Mouse (Mus musculus) right cerebral cortex, postnatal 25 days (tissue): ENCODE measurements around the gene Sema4c.

ENCODE experiments used
- DNase-seq: peaks from one replicate; pipeline ENCODE4 v3.0.0; 2022

The Sema4c gene

DNA sequence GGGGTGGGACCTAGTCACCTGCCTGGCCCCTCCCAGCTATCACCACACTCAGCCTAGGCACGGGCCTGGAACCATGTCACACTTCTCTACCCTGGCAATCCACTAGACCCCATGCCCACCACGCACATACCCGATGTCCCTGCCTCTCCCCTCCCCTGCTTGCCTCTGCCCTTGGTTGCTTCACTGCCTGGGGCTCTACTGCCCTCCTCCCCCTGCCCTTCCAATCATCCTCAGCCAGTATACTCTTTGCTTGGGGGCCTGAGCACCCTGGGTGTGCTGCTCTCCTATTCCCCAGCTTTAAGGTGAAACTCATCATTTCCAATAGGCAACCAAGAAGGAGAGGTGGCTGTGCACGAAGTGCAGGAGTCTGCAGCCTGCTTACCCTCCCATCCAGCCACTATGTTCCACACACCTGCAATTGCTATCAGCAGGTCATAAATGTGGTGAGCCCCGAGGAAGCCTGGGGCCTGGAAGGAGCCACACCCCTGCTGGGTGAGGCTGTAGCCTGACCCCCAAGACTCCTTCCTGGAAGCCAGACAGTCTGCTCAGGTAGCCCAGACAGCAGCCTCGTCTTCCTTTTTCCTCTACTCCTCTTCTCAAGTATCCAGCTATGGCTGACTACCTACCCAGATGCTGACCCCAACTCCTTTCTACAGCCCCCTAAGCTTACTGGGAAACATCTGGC, 19.0 kb upstream of the Sema4c start:
- DNase-seq = no peak

GRCm38 (mm10) chr1:36575347-36575746, 17.2 kb upstream of the Sema4c start:
- DNase-seq = no peak

DNA sequence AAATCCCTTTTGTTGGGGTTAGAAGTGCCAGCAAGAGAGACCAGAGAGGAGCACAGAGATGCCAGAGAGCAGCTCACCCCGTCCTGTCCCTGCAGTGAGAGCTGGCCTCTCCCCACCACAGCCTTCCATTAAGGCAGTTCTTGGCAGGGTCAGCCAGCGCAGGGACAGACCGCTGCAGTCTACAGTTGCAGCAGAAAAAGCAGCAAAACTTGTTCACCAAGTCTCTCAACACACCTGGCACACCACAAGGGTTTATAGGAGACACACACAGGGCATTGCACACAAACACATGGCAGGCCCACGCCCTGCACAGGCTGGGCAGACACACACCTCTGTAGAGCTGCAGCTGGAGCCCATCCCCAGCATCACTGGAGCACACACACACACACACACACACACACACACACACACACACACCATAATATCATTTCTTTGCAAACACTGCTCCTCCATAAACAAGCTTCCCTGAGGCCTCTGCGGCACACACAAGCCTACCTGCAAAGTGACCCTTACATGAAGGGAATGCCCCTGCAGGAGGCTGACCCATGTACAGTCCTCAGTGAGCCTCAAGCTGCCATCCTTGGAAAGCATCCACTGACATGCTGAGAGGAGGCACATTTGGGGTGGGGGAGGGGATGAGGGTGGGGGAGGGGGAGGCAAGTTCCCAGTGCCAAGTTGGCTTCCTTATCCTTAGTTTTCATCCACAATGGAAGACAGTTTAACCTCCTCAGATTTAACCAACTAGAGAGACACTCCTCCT, 16.2 kb upstream of the Sema4c start:
- DNase-seq = no peak

DNA sequence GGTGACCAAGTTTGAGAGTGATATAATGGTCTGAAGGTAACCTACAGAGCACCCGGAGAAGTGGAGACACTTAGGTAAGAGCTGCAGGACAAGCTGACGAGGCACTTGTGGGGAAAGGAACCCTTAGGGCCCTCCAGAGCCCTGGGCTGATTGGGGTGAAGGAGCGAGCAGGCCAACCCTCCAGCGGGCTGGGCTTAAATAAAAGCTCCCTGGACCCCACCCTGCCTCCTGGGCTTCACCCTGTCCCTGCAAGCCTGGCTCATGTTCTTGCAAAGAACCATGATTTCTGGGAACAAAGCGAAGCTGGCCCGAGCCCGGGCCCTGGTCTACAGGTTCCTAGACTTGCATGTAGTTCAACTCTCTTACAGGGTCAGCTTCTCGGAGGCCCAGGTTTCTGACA, 15.4 kb upstream of the Sema4c start:
- no peak for DNase-seq

DNA sequence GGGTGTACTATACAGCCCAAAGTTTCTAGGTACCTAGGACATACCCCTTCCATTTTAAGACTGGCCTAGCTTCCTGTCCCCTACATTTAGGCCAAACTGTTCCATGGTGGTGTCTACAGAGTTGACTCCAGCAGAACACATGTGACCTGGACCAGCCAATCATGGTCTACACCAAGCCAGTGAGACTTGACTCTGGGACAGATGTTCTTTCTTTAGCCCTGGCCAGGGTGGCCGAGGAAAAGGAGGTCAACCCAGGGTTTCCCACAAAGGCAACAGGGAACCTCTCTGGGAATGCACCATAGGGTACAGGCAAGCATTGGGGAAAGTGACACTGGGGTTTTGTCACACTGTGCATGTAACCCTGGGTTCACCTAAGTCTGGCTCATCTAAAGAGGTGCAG, 14.6 kb upstream of the Sema4c start:
- no peak for DNase-seq

DNA sequence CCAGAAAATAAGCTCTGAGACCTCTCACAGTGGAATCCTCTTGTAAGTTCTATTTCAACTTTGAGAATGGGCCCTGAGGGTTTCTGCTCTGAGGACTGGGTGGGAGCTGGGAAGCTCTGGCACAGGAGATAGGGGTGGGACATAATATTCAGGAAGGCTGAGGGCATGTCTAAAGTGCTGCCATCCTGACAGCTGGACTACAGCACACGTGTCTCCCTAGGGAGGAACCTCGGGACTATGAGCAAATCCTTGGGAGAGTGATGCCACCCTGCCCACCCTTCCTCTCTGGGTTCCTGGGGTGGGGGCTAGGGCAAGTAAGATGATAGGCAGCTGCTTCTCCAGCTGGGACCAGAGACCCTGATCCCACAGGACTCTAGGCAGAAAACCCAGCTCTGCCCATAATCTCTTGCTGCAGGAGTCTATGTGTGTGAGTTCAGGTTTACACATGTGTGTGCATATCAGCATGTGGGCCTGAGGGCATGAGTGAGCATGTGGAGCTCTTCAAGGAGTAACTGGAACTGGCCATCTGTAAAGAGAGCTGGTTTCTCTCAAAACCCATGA, 14.1 kb upstream of the Sema4c start:
- no peak for DNase-seq

GRCm38 (mm10) chr1:36571627-36572026, 13.5 kb upstream of the Sema4c start:
- no peak for DNase-seq

- DNase-seq = no peak
Observed at GRCm38 (mm10) chr1:36570320-36570719, 12.2 kb upstream of the Sema4c start.

DNA sequence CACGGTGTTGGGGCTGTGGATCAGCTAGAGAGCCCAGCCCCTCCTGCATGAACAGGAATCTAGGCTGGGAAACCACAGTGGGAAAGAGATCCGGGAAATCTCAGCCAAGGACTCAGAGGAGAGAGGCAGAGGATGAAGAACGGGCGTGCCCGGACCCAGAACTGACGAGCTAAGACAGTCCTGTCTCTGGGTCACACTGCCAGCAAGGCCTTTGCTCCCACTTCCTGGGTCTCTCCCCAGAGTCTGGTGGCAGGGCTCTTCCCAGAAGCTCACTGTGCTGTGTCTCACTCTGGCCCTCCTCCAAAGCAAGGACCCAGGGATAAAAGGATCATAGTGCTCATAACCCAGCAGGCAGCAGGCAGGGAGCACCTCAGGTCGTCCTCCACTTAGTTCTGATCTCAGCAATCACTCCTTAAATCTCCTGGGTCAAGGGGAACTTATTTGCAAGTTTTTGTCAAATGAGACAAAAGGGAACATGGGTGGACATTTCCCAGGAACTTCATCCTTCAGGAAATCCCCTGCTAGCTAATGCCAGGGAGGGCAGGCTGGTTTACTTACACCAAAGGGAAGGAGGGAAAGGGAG, 11.6 kb upstream of the Sema4c start:
- DNase-seq = no peak

GRCm38 (mm10) chr1:36568776-36569175, 10.6 kb upstream of the Sema4c start:
- DNase-seq = no peak

DNA sequence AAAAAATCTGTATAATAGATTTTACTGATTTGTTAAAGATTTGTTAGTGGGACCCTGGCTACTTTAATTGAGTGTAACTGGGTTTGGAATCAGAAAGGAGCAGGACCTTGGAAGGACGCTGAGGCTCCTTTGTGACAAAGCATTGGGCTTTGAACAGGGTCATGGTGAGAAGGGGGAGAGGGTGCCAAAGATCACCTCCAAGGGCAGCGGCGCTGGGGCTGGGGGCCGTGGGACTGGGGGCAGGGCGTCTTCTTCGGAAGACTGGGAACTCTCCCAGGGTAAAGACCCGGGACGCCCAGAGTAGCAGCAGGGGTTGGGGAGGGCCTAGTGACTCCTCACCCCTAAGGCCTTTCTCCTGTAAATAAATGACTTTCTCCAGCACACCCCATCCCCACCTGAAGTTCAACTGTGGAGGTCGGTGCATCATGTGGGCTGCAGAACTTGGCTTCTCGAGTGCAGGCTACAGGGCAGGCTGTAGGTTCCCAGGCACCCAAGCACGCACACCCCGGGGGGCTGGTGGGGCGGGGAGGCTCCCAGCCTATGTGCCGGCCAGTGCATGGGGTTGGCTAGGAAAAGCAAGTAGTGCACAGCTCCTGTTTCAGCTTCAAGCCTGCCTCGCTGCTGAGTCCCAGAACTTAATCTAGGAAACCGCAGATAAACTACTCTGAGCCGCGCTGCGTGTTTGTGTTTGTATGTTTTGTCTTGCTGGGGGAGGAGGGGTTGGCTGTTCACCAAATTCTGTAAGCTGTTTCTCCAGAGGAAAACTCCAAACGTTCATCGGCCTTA, 9.9 kb upstream of the Sema4c start:
- DNase-seq = no peak

DNA sequence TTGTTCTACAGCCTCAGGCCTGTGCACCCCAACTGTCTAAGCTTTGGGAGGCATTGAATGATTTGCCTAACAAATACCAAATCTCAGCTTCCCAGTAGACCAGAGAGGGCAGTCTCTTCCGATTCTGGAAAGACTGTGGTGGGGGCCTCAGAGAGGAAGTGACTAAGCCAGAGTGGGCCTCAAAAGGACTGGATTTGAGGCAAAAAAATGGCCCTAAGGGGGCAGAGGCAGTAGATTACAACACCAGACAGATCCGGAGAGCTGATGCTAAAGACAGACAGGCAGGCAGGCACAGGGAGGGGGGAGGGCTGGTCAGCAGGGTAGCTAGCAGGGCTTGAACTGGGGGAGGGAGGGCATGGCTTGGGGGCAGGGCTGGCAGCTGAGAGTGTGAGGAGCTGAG, 8.3 kb upstream of the Sema4c start:
- no peak for DNase-seq

DNA sequence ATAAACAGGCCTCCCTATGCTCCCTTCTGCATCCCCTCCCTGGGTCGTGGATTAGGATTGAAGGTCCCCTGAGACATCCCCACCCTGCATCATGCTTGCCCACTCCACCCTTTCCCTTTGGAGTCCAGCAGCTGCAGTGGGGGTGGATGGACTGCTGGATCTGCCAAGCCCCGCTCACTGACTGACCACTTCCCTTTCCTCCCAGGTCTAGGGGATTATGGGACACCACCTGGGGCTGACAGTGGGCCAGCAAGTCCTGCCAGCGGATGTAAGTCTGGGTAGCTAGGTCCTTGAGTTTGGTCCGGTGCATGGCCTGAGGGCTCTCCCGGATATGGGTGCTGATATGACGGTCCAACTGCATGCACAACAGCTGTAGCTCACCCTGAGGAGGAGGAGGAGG, 6.0 kb upstream of the Sema4c start:
- DNase-seq = no peak

- DNase-seq = no peak
Observed at GRCm38 (mm10) chr1:36563632-36564031, 5.5 kb upstream of the Sema4c start.

DNA sequence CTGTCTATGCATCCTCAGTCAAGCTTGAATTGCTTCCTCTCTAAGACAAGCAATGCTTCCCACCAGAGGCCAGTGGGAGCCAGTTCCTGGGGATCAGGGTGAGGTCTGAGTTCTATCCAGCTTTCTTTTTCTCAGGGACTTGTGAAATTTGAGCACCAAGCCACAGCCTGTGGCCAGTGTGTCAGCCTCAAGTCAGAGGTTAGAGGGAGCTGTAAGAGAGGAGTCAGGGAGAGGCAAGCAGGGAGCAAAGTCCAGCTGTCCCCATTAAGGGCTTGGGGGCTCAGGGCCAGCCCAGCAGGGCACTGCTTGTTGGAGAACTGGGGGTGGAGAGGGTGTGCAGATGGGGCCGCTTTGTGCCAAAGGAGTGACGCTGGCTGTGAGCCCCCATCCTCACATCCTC, 5.0 kb upstream of the Sema4c start:
- no peak for DNase-seq

- no peak for DNase-seq
Observed at GRCm38 (mm10) chr1:36562388-36562787, 4.2 kb upstream of the Sema4c start.

GRCm38 (mm10) chr1:36560903-36561302, 2.8 kb upstream of the Sema4c start:
- no peak for DNase-seq

DNA sequence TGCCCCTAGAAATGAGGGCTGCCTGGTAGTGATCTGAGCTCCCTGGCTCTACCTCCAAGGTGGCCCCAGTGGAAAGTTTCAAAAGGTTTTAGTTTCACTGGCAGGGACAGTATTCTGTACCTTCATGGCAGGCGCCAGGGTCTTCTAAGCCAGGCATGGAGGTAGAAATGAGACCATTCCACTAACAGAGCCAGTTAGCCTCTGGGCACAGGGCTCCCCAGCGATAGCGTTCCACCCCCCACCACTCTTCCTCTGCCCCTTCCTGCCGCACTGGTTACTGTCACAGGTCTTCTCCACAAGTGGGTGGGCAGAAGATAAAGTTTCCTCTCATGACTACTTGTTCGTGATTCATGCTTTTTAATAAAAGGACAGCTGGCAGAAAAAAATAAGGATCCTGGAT, 1.7 kb upstream of the Sema4c start:
- DNase-seq = no peak

- no peak for DNase-seq
Observed at GRCm38 (mm10) chr1:36559256-36559655, 1.1 kb upstream of the Sema4c start.

DNA sequence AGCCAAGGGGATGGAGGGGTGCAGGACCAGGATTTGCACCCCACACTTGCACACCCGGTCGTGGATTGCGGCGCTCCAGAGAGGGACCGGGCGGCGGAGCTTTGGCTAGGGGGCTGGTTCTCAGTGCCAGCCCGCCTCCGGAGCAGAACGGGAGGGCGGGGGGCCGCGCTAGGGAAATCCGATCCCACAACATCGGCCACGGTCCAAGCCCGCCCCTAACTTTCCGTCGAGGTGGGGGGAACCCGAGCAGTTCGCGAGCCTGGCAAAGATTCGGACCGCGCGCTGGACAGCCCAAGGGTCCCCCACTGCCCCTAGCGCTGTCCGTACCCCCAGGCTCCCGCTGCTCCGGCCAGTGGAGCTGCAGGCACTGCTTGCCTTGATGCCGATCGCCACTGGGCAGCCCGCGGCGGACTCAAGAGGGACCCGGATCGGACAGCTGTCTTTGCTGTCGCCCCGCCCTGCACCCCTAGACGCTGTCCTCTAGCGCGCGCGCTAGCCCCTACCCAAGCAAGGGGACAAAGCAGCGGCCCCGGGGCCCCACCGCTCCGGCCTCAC, 615 bp downstream of the Sema4c start:
- peak; percentile 81 for DNase-seq

- peak; percentile 91 for DNase-seq
Observed at GRCm38 (mm10) chr1:36556553-36557456, 1.3 kb downstream of the Sema4c start.
